Mouse (Mus musculus): ENCODE data around the gene Pomp. TPM values are rescaled to one million over a fixed set of nuclear protein-coding genes. Genes with fewer than 3 reads are reported as not detected.
"Not testable (repeated sequence)": the region's sequence is repeated elsewhere in the genome, so short reads cannot be mapped to it uniquely, and the experiment has no call there.

Pomp gene
- polyA plus RNA-seq, 1 experiment from 2014 or later: 497 TPM

DNA sequence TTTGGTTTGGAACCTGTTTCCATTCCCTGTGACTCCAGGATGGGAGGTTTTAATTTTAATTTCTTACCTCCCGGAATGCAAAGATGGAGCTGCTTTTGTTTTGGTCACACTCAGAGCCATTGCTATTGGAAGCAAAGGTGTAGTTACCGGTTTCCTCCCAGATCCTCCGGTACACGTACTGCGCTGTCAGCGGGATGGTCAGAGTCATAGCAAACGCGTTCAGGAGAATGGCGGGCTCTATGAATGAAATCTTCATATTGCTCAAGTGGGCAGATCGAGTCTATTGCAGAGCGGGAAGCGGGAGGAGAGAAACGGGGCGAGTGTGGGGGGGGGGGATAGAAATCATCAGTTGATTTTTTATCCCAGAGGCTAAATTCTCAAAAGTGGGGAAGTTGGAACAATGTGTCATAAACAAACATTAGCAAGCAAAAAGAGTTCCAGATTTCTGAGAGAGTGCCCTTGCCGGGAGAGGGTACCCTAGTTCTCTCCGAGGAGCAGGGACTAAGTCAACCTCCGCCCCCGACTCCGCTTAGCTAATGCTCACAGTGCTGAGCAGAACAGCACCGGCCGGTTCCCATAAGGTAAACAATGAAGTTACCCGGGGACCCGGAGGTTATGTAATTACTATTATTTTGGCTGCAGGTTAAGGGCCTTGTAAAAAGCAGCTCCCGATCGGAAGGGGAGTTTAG lies 33.6 kb downstream of the Pomp start:
- Histone ChIP-seq H3K9me3 (no peaks in the 10 kb centered on the region), H3K4me3 (peak overlapping the region; percentile 69), H3K4me2 (replicated peaks) (peak overlapping the region; percentile 88), H3K4me1 (peaks cover 18% of the 10 kb centered on the region), H3K27ac (replicated peaks) (no peak overlapping the region), H3K36me3 (no peaks in the 10 kb centered on the region), H3K27me3 (peaks cover 23% of the 10 kb centered on the region), H3K9ac (replicated peaks) (peak overlapping the region; percentile 63)
- 3% methylated on average over 25 of the region's 25 CpGs for WGBS
- ATAC-seq (ENCODE audit: low FRiP score, low read depth): peak; percentile 21; the same call in 1 of the 2 replicates

DNA sequence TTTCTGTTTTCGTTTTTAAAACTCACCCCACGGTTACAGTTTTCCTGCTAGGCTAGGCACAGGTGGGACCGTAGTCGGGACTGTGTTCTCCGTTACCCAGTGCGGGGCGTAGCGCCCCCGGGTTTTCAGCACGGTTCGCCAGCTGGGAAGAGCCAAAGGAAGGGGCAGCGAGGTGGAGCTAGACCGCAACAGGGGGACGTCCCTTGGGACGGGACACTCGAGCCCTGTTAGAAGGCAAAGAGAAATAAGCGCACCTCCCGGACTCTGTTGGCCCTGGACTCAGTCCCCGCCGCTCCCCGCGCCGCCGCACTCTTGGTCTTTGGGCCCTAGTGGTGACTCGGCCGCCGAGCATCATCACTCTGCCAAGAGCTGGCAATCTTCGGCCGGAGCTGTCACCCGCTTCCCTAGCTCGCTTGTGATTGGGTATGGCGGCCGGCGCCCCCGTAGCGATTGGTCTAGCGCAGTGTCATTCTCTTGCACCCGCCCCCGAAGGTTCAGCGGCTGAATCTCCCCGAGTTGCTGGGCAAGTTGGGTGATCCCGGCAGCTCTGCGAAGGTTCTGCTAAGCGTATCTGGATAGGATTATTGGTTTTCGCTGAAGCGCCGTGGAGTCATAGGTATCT lies 34.3 kb downstream of the Pomp start, which contains the start of gene Slc46a3:
Gene Slc46a3 (minus strand): TSS at position 361 of the 622 bp plus-strand sequence.
- peak within 1 kb of the TSS; percentile 88 for H3K4me2 ChIP-seq (replicated peaks)
- under 1% methylated on average over 43 of the region's 47 CpGs for WGBS
- H3K27ac ChIP-seq (replicated peaks): 0 out of 2 replicates have a peak within 1 kb of the TSS, but pooled peaks have one; percentile 26

DNA sequence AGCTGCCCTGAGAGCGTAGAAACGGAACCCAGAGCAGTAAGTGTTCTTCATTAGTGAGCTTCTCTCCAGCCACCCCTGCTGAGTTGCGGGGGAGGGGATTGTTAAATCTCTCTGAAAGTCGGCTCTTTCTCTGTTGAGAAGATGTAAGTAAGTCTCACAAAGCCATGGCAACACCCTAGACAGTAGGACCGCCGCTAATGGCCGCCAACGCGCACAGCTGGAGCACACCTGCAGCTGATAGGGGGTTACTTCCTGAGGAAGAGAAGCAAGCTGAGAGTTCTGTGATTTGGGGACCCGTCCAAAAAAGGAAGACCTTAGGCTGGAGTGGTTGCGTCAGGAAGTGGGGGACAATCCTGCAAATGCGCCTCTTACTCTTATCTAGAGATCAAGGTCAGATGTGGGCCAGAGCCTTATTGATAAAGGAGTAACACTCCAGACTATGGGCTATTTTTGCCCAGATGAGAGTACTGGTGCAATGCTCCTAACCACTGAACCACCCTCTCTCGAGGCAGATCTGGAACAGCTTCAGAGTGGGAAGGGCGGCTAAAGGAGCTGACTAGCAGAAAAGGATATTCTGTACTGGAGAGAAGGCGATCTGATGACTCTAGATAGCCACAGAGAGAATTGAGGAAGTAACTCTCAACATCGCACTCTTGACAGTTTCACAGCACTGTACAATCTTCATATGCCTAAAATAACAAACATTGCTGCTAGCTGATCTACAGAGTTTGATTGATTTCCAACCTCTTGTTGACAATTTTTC lies 35.4 kb downstream of the Pomp start:
- Histone ChIP-seq H3K4me1 (peaks cover 18% of the 10 kb centered on the region), H3K27ac (replicated peaks) (no peak overlapping the region), H3K9me3 (no peaks in the 10 kb centered on the region), H3K4me2 (replicated peaks) (peak overlapping the region; percentile 88), H3K36me3 (no peaks in the 10 kb centered on the region), H3K9ac (replicated peaks) (no peak overlapping the region), H3K4me3 (peak overlapping the region; percentile 69), H3K27me3 (peaks cover 23% of the 10 kb centered on the region)
- 29% methylated on average over 16 of the region's 16 CpGs for WGBS
- no peak for ATAC-seq (ENCODE audit: low FRiP score, low read depth)

More for the DNA sequence above, 34.3 kb downstream of the Pomp start, which contains the start of gene Slc46a3:
- Histone ChIP-seq H3K4me1 (peaks cover 18% of the 10 kb centered on the region), H3K27me3 (peaks cover 23% of the 10 kb centered on the region), H3K9me3 (no peaks in the 10 kb centered on the region), H3K4me3 (peak within 1 kb of the TSS; percentile 69), H3K9ac (replicated peaks) (peak within 1 kb of the TSS; percentile 63), H3K36me3 (no peaks in the 10 kb centered on the region)
- ATAC-seq (ENCODE audit: low FRiP score, low read depth): peak; percentile 100

DNA sequence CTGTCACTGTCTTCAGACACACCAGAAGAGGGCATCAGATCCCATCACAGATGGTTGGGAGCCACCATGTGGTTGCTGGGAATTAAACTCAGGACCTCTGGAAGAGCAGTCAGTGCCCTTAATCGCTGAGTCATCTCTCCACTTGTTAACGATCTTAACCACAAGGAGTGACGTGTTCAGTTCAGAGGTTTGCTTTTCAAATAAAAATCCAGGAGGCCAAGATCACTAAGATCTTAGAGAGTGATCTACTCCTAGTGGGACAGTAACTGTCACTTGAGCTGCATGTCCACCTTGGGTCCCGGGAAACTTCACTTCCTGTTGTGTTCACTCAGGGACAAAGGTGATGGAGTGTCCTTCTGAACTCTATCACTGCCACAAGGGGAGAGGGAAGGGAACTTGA lies 36.2 kb downstream of the Pomp start:
- 80% methylated on average over 4 of the region's 4 CpGs for WGBS
- not testable (repeated sequence) for H3K4me3 ChIP-seq; ATAC-seq (ENCODE audit: low FRiP score, low read depth); H3K9ac ChIP-seq (replicated peaks); H3K36me3 ChIP-seq; H3K9me3 ChIP-seq; H3K4me2 ChIP-seq (replicated peaks); H3K27ac ChIP-seq (replicated peaks)
- peaks cover 23% of the 10 kb centered on the region for H3K27me3 ChIP-seq
- peaks cover 18% of the 10 kb centered on the region for H3K4me1 ChIP-seq

DNA sequence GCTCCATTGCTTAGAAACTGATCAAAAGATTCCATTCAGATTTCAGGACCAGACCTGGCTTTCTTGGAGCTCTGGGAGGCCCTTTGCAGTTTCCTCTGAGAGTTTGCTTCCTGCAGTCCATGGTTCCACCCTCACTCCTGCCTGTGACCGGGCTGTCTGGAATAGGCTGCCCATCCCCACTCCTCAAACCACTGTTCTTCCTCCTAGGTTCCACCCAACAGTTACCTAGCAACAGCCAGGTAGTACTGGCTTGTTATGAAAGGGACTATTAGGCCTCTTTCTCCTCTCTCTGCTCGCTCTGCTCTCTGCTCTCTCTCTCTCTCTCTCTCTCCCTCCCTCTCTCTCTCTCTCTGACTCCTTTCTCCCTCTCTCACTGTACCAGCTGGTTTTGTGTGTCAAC lies 38.0 kb downstream of the Pomp start:
- no peak for ATAC-seq (ENCODE audit: low FRiP score, low read depth)
- no peaks in the 10 kb centered on the region for H3K9me3 ChIP-seq
- H3K36me3 ChIP-seq: no peaks in the 10 kb centered on the region
- H3K9ac ChIP-seq (replicated peaks): no peak overlapping the region
- H3K27ac ChIP-seq (replicated peaks): no peak overlapping the region
- H3K4me1 ChIP-seq: peaks cover 15% of the 10 kb centered on the region
- WGBS: 79% methylated on average over 2 of the region's 2 CpGs
- no peak overlapping the region for H3K4me3 ChIP-seq
- H3K4me2 ChIP-seq (replicated peaks): no peak overlapping the region
- H3K27me3 ChIP-seq: peaks cover 14% of the 10 kb centered on the region

DNA sequence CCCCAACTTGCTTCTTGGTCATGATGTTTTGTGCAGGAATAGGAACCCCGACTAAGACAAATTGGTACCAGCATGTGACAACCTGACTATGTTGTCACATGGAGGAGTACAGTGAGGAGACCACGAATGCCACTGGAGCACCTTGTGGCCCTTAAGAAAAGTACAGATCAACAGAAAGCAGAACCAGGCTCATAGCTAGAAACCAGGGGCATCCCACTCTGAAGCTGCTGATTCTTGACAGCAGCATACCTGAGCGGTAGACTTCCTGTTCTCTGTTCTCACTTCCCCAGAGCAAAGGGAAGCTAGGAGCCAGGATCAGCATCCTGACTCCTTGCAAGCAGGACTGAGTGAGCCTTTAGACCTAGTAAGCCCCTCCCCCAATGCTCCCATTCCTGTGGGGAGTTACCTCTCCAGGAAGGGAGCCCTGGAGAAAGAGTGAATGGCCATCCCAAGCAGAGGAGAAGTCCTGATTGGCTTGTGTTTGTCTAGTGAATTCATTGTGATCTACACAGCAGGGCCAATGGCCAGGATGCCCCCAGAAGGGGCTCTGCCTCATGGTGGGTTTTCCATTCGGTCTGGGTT lies 38.8 kb downstream of the Pomp start:
- WGBS: 67% methylated on average over 4 of the region's 4 CpGs
- Histone ChIP-seq H3K27ac (replicated peaks) (no peak overlapping the region), H3K9ac (replicated peaks) (no peak overlapping the region), H3K27me3 (peaks cover 12% of the 10 kb centered on the region), H3K4me2 (replicated peaks) (no peak overlapping the region), H3K36me3 (no peaks in the 10 kb centered on the region), H3K9me3 (no peaks in the 10 kb centered on the region), H3K4me1 (peaks cover 7% of the 10 kb centered on the region; the same call in 1 of the 2 replicates), H3K4me3 (no peak overlapping the region)
- no peak for ATAC-seq (ENCODE audit: low FRiP score, low read depth)

DNA sequence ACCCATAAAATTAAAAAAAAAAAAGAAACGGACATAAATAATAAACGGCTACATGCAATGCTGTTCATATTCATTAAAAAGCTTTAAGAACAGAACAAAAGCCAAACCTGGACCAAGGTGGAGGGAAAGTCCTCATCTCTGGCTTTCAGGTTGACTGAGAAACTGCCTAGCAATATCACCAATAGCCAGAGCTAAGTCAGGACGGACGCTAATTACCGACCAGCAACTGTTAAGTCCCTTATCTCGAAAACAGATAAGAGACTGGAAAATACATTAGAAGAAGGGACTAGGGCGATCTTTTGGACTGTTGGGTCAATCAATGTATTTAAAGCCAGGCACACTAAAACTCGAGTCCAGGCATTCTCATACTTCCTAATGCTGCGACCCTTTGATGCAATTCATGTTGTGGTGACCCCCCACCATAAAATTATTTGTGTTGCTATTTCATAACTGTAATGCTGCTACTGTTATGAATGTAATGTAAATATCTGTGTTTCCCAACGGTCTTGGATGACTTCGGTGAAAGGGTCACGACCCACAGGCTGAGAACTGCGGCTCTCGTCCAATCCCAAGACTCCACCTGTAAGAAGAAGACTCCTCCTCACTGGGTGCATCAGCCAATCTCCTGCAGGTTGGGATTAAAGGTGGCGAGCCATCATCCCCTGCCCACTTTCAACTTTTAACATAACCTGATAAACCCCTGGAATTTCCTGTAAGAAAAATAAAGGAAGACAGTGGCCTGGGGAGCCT lies 41.9 kb downstream of the Pomp start:
- Histone ChIP-seq H3K9ac (replicated peaks) (no peak overlapping the region), H3K4me1 (no peaks in the 10 kb centered on the region), H3K4me2 (replicated peaks) (no peak overlapping the region), H3K36me3 (no peaks in the 10 kb centered on the region), H3K27ac (replicated peaks) (no peak overlapping the region), H3K4me3 (no peak overlapping the region), H3K27me3 (0 out of 2 replicates have a peak, but pooled peaks cover 5% of the 10 kb centered on the region), H3K9me3 (no peaks in the 10 kb centered on the region)
- ATAC-seq (ENCODE audit: low FRiP score, low read depth): no peak
- WGBS: 91% methylated on average over 15 of the region's 15 CpGs

DNA sequence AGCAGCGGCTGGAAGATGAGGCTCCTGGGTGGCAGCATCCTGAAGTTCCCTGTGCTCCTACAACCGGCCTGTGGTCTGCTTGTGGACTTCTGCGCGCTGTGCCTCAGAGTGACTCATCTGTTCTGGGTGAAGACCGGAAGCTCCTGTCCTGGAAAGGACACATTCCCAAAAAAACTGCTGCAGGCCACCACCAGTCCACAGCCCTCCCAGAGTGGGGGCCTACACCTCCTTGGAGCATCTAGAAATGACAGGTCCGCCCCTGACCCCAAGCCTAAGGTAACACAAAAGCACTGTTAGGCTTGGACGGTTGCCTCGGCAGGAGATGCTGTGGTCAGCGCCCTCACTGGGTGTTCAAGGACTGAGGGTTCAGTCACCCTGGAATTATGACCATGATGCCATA lies 42.9 kb downstream of the Pomp start:
- ATAC-seq (ENCODE audit: low FRiP score, low read depth): no peak
- 85% methylated on average over 9 of the region's 9 CpGs for WGBS
- no peak overlapping the region for H3K27ac ChIP-seq (replicated peaks)

DNA sequence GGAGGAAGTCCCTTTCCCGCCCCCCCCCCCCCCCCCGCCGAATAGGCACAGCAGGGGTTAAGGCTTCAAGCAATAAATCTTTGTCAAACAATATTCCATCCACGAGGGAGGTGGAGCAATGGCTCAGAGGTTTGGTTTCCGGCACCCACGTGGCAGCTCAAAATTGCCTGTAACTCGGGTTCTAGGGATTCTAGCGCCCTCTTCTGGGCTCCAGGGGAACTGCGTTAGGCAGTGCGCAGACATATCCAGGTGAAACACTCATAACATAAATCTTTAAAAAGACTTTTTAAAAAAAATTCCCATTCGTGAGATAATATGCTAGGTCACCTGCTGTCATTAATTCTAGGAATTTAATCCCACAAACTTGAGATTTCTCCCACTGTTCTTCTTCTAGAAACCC lies 46.9 kb downstream of the Pomp start:
- H3K4me3 ChIP-seq: no peak overlapping the region
- H3K9ac ChIP-seq (replicated peaks): no peak overlapping the region
- H3K4me2 ChIP-seq (replicated peaks): no peak overlapping the region
- H3K9me3 ChIP-seq: no peaks in the 10 kb centered on the region
- no peak for ATAC-seq (ENCODE audit: low FRiP score, low read depth)
- no peak overlapping the region for H3K27ac ChIP-seq (replicated peaks)
- no peaks in the 10 kb centered on the region for H3K4me1 ChIP-seq
- no peaks in the 10 kb centered on the region for H3K27me3 ChIP-seq
- H3K36me3 ChIP-seq: no peaks in the 10 kb centered on the region
- 63% methylated on average over 9 of the region's 11 CpGs for WGBS

More for the DNA sequence above, 42.9 kb downstream of the Pomp start:
- Histone ChIP-seq H3K4me3 (no peak overlapping the region), H3K9ac (replicated peaks) (no peak overlapping the region), H3K4me2 (replicated peaks) (no peak overlapping the region), H3K27me3 (no peaks in the 10 kb centered on the region), H3K9me3 (no peaks in the 10 kb centered on the region), H3K4me1 (no peaks in the 10 kb centered on the region), H3K36me3 (no peaks in the 10 kb centered on the region)

DNA sequence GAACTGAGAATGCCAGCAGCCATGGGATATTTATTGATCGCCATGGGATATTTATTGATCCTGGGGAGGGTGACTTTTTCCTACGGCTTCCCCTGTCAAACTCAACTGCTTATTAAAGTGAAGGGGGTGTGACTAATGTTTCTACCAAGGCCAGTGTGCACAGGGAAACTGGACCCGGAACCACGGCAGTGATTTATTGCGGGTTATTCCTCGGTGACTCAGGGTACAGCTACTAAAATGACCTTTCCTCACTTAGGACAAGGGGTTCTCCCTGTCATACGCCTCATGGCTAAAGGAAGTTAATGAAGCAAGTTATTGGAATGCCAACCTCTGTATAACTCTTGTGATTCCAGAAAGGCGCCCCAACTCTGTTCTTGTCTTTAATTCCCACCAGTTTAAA lies 47.6 kb downstream of the Pomp start:
- WGBS: 88% methylated on average over 8 of the region's 8 CpGs
- Histone ChIP-seq H3K4me2 (replicated peaks) (no peak overlapping the region), H3K36me3 (no peaks in the 10 kb centered on the region), H3K27me3 (no peaks in the 10 kb centered on the region), H3K4me3 (no peak overlapping the region), H3K27ac (replicated peaks) (no peak overlapping the region), H3K9ac (replicated peaks) (no peak overlapping the region), H3K9me3 (no peaks in the 10 kb centered on the region), H3K4me1 (no peaks in the 10 kb centered on the region)
- ATAC-seq (ENCODE audit: low FRiP score, low read depth): no peak

DNA sequence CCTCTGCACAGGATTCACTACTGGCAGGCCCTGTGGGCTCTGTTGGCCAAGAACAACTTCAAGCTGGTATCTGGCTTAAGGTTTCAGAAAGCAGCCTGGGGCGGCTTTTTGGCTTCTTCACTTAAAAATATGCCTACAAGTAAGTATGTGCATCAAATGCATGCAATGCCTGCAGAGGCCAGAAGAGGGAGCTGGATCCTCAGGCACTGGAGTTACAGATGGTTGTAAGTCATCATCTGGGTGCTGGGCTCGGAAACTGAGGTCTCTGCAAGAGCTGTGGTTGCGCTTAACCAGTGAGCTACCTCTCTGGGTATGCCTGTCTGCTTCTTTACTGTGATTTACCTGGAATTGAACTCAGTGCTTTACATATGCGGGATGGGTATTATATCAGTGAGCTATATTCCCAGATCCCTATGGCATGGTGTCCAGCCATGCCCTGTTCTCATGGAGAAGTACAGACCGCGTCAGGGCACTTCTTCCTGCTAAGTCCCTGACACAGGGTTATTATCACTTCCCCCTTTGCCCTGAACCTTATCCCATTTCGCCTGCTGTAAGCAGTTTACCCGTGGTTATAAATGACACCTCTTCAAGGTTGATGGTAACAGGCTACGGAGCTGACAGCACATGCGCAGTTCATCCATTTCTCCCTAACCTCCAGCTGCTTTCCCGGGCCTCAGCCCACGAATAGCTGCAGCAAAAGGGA lies 50.7 kb downstream of the Pomp start:
- Histone ChIP-seq H3K9me3 (no peaks in the 10 kb centered on the region), H3K36me3 (no peaks in the 10 kb centered on the region), H3K4me1 (no peaks in the 10 kb centered on the region), H3K4me2 (replicated peaks) (no peak overlapping the region), H3K9ac (replicated peaks) (no peak overlapping the region), H3K27me3 (no peaks in the 10 kb centered on the region), H3K27ac (replicated peaks) (no peak overlapping the region), H3K4me3 (no peak overlapping the region)
- 84% methylated on average over 12 of the region's 12 CpGs for WGBS
- no peak for ATAC-seq (ENCODE audit: low FRiP score, low read depth)
